Mouse (Mus musculus): ENCODE data around the gene Zfp639. TPM values are rescaled to one million over a fixed set of nuclear protein-coding genes. Genes with fewer than 3 reads are reported as not detected.

Gene Zfp639
- polyA plus RNA-seq, 1 experiment from 2014 or later: 42.2 TPM

DNA sequence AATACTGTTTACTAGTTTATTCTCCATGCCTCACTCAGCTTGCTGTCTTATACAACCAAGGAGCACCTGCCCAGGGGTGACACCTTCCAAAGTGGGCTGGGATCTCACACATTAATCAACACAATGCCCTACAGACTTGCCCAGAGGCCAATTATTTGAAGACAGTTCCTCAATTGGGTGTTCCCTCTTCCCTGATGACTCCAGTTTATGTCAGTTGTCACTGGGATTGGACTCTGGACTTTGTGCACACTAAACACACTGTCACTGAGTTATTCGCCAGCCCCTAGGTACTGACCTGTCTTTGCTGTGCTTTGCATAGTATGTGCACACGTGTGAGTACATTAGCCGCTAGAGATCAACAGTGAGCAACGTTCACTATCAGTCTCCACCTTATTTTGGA is 17.1 kb downstream of the Zfp639 start:
- no peak overlapping the region for H3K4me3 ChIP-seq (ENCODE audit: low read length)
- WGBS: 91% methylated on average over 4 of the region's 4 CpGs

DNA sequence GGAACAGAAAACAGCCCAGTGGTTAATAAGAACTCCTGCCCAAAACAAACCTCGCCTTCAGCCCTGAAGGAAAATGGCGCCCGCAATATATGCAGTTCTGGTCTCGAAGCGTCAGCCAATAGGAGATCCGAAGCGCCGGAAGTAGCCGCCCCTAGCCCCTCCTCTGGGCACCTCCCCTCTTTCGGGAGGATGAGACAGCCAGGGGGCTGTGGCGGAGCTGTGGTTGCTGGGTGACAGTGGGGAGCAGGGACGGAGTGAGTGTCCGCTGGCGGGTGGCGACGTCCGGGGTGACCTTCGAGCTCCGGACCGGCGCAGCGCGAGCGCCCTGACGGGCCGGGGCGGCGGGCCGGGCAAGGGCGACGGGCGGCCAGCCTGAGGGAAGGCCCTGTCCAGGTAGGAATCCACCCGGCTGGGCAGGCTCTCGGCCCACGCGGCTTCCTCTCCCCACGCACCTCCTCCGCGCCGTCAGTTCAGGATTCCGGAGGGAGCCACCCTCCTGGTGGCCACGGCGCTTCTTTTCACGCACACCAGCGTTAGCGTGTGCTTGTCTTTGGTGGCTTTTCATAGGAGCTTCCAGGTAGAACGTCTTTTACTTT is 19.3 kb downstream of the Zfp639 start, which contains the start of gene Mfn1:
TSS of gene Mfn1 (plus strand) at position 163 of the 596 bp plus-strand sequence.
- H3K4me1 ChIP-seq (ENCODE audit: insufficient read depth, low read length): peaks cover 8% of the 10 kb centered on the region
- peak within 1 kb of the TSS; percentile 78 for H3K9ac ChIP-seq (replicated peaks; ENCODE audit: low read length)
- H3K4me3 ChIP-seq (ENCODE audit: low read length): peak within 1 kb of the TSS; percentile 77
- peaks cover 7% of the 10 kb centered on the region for H3K9me3 ChIP-seq (ENCODE audit: low read length)
- ATAC-seq (ENCODE audit: low FRiP score, low TSS enrichment): peak; percentile 99
- no peaks in the 10 kb centered on the region for H3K27me3 ChIP-seq (ENCODE audit: insufficient read depth, low read length)
- peaks cover 24% of the 10 kb centered on the region; the same call in 1 of the 2 replicates for H3K36me3 ChIP-seq (ENCODE audit: insufficient read depth, low read length)
- H3K4me2 ChIP-seq (replicated peaks; ENCODE audit: low read depth, low read length): peak within 1 kb of the TSS; percentile 69
- under 1% methylated on average over 46 of the region's 47 CpGs for WGBS
- H3K27ac ChIP-seq (ENCODE audit: low read length): peak within 1 kb of the TSS; percentile 58

More for the DNA sequence above, 17.1 kb downstream of the Zfp639 start:
- ATAC-seq (ENCODE audit: low FRiP score, low TSS enrichment): no peak
- Histone ChIP-seq H3K9me3 (ENCODE audit: low read length) (peaks cover 13% of the 10 kb centered on the region), H3K9ac (replicated peaks; ENCODE audit: low read length) (no peak overlapping the region), H3K4me2 (replicated peaks; ENCODE audit: low read depth, low read length) (no peak overlapping the region), H3K27me3 (ENCODE audit: insufficient read depth, low read length) (no peaks in the 10 kb centered on the region), H3K27ac (ENCODE audit: low read length) (no peak overlapping the region), H3K36me3 (ENCODE audit: insufficient read depth, low read length) (peaks cover 29% of the 10 kb centered on the region), H3K4me1 (ENCODE audit: insufficient read depth, low read length) (peaks cover 7% of the 10 kb centered on the region)

DNA sequence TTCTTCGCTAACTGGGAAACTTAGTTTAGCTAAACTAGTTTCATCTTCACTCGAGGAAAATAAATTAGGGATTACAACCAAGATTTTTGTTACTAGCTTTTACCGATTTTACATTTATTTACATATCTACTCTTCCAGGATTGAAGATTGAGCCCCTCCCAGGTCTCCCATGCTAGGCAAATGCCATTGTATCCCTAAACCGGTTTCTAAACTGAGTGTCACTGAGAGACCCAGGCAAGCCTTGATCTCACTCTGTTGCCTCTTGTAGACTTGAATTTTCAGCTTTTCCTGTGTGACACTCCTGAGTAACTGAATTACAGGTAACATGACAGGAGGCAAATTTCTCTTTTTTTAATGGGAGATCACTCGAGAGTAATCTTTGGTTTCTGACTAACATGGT is 20.0 kb downstream of the Zfp639 start:
- peaks cover 7% of the 10 kb centered on the region for H3K9me3 ChIP-seq (ENCODE audit: low read length)
- peak overlapping the region; percentile 77 for H3K4me3 ChIP-seq (ENCODE audit: low read length)
- no peaks in the 10 kb centered on the region for H3K27me3 ChIP-seq (ENCODE audit: insufficient read depth, low read length)
- H3K4me2 ChIP-seq (replicated peaks; ENCODE audit: low read depth, low read length): peak overlapping the region; percentile 69
- no peak overlapping the region for H3K27ac ChIP-seq (ENCODE audit: low read length)
- H3K9ac ChIP-seq (replicated peaks; ENCODE audit: low read length): peak overlapping the region; percentile 78
- peaks cover 8% of the 10 kb centered on the region for H3K4me1 ChIP-seq (ENCODE audit: insufficient read depth, low read length)
- peaks cover 27% of the 10 kb centered on the region; the same call in 1 of the 2 replicates for H3K36me3 ChIP-seq (ENCODE audit: insufficient read depth, low read length)
- no peak for ATAC-seq (ENCODE audit: low FRiP score, low TSS enrichment)
- 15% methylated on average over 5 of the region's 5 CpGs for WGBS

DNA sequence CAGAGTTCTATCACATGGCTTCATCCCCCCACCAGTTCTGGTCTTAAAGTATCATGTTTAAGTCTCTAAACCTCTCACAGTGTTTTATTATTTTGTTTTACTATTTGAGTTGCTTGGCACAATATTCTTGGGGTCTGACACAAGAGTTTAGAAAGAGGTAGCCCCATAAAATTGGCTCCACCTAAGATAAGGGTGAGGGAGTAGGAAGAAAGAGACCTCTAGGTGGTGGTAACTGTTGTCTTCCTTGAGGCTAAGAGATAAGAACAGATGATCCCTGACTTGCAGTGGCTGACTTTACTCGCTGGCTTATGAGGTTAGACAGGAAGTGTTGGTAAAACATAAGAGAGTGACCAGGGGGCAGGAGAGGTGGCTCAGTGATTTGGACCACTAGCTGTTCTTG is 25.6 kb downstream of the Zfp639 start:
- 59% methylated on average over 1 of the region's 1 CpGs for WGBS

DNA sequence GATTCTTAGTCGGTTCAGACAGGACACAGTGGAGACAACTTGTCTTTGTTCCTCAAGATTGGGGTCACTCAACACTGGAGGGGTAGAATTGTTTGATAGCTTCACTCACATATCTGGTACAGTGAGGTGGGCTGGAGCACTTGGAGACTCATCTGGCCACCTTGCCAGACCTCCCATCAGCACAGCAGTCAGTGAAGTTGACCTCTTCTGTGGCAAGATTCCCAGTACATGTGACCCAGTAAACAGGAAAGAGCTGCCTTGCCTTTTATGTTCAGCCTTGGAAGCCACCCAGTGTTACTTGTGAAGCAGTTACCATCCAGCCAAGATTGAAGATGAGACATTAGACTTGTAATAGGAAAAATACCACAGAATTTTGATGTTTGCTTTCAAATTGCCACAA is 27.5 kb downstream of the Zfp639 start:
- no peaks in the 10 kb centered on the region for H3K9me3 ChIP-seq (ENCODE audit: low read length)
- H3K4me2 ChIP-seq (replicated peaks; ENCODE audit: low read depth, low read length): no peak overlapping the region
- H3K27me3 ChIP-seq (ENCODE audit: insufficient read depth, low read length): no peaks in the 10 kb centered on the region
- no peak overlapping the region for H3K4me3 ChIP-seq (ENCODE audit: low read length)
- no peak overlapping the region for H3K9ac ChIP-seq (replicated peaks; ENCODE audit: low read length)
- peaks cover 32% of the 10 kb centered on the region; the same call in 1 of the 2 replicates for H3K36me3 ChIP-seq (ENCODE audit: insufficient read depth, low read length)
- no peak for ATAC-seq (ENCODE audit: low FRiP score, low TSS enrichment)
- H3K4me1 ChIP-seq (ENCODE audit: insufficient read depth, low read length): no peaks in the 10 kb centered on the region; the same call in 1 of the 2 replicates
- WGBS: 90% methylated on average over 1 of the region's 1 CpGs
- no peak overlapping the region for H3K27ac ChIP-seq (ENCODE audit: low read length)

More for the DNA sequence above, 25.6 kb downstream of the Zfp639 start:
- peaks cover 36% of the 10 kb centered on the region; the same call in 1 of the 2 replicates for H3K36me3 ChIP-seq (ENCODE audit: insufficient read depth, low read length)
- peaks cover 3% of the 10 kb centered on the region; the same call in 1 of the 2 replicates for H3K4me1 ChIP-seq (ENCODE audit: insufficient read depth, low read length)
- no peak overlapping the region for H3K9ac ChIP-seq (replicated peaks; ENCODE audit: low read length)
- no peak overlapping the region for H3K4me2 ChIP-seq (replicated peaks; ENCODE audit: low read depth, low read length)
- no peak overlapping the region for H3K4me3 ChIP-seq (ENCODE audit: low read length)
- no peak overlapping the region for H3K27ac ChIP-seq (ENCODE audit: low read length)
- H3K27me3 ChIP-seq (ENCODE audit: insufficient read depth, low read length): no peaks in the 10 kb centered on the region
- no peaks in the 10 kb centered on the region for H3K9me3 ChIP-seq (ENCODE audit: low read length)
- ATAC-seq (ENCODE audit: low FRiP score, low TSS enrichment): no peak

DNA sequence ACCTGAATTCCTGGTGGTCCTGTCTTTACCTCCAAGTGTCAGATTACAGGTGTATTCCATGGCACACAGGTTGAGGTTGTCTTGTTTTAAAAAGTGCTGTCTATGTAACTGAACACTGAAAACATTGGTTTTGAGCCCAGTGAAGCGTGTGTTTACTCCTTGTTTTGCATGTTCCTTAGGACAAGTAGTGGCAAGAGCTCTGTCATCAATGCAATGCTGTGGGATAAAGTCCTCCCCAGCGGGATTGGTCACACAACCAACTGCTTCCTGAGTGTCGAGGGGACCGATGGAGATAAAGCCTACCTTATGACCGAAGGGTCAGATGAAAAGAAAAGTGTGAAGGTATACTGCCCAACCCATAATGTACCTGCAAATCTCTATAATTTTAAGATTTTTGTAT is 28.0 kb downstream of the Zfp639 start:
- Histone ChIP-seq H3K27ac (ENCODE audit: low read length) (no peak overlapping the region), H3K9ac (replicated peaks; ENCODE audit: low read length) (no peak overlapping the region), H3K27me3 (ENCODE audit: insufficient read depth, low read length) (no peaks in the 10 kb centered on the region), H3K4me2 (replicated peaks; ENCODE audit: low read depth, low read length) (no peak overlapping the region), H3K4me1 (ENCODE audit: insufficient read depth, low read length) (no peaks in the 10 kb centered on the region; the same call in 1 of the 2 replicates), H3K4me3 (ENCODE audit: low read length) (no peak overlapping the region), H3K36me3 (ENCODE audit: insufficient read depth, low read length) (peaks cover 33% of the 10 kb centered on the region), H3K9me3 (ENCODE audit: low read length) (no peaks in the 10 kb centered on the region)
- ATAC-seq (ENCODE audit: low FRiP score, low TSS enrichment): no peak
- WGBS: 94% methylated on average over 5 of the region's 5 CpGs

DNA sequence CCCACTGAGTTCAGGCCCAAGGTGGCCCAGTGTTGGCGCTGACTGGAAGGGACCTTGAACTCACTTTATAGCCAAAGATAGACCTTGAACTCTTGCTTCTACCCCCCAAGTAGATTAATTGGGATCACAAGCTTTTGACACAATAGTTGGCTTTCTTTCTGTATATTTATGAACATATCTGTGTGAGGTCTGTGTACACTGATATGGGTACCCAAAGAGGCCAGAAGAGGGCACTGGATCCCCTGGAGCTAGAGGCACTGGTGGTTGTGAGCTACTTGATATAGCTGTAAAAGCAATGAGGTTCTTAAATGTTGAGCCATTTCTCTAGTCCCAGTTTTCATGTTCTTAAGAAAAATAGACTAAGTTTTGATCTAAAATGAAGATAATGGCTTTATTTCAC is 43.0 kb downstream of the Zfp639 start:
- H3K9me3 ChIP-seq (ENCODE audit: low read length): no peaks in the 10 kb centered on the region
- peaks cover 32% of the 10 kb centered on the region for H3K36me3 ChIP-seq (ENCODE audit: insufficient read depth, low read length)
- no peak overlapping the region for H3K27ac ChIP-seq (ENCODE audit: low read length)
- no peaks in the 10 kb centered on the region for H3K27me3 ChIP-seq (ENCODE audit: insufficient read depth, low read length)
- no peak overlapping the region for H3K4me3 ChIP-seq (ENCODE audit: low read length)
- no peak overlapping the region for H3K9ac ChIP-seq (replicated peaks; ENCODE audit: low read length)
- no peak overlapping the region for H3K4me2 ChIP-seq (replicated peaks; ENCODE audit: low read depth, low read length)
- 100% methylated on average over 1 of the region's 1 CpGs for WGBS
- no peak for ATAC-seq (ENCODE audit: low FRiP score, low TSS enrichment)
- no peaks in the 10 kb centered on the region for H3K4me1 ChIP-seq (ENCODE audit: insufficient read depth, low read length)

DNA sequence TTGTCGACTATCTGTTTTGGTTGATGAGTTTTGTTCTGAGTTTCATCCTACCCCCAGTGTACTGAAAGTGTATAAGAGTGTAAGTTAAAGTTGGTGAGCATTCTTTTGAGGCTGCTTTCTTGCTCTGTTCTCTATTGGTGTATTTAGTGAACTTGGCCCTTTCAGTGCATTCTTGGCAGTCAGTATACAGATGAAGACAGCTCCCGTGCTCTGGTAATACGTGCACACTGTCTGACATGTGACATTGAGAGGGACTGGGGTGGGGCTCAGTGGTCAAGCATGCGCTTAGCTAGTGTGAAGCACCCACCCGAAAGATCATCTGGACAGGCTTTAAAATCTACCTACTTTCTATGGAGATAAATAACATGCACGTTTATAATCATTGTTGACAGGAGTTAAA is 53.3 kb downstream of the Zfp639 start:
- no peak for ATAC-seq (ENCODE audit: low FRiP score, low TSS enrichment)
- no peak overlapping the region for H3K27ac ChIP-seq (ENCODE audit: low read length)
- H3K27me3 ChIP-seq (ENCODE audit: insufficient read depth, low read length): no peaks in the 10 kb centered on the region
- no peak overlapping the region for H3K9ac ChIP-seq (replicated peaks; ENCODE audit: low read length)
- H3K4me3 ChIP-seq (ENCODE audit: low read length): no peak overlapping the region
- H3K4me2 ChIP-seq (replicated peaks; ENCODE audit: low read depth, low read length): no peak overlapping the region
- peaks cover 49% of the 10 kb centered on the region for H3K36me3 ChIP-seq (ENCODE audit: insufficient read depth, low read length)
- WGBS: 83% methylated on average over 6 of the region's 6 CpGs
- H3K4me1 ChIP-seq (ENCODE audit: insufficient read depth, low read length): no peaks in the 10 kb centered on the region
- peaks cover 3% of the 10 kb centered on the region for H3K9me3 ChIP-seq (ENCODE audit: low read length)

Data from kidney, embryonic 16.5 days (tissue).